Mouse (Mus musculus): ENCODE data around the gene Tmem256. TPM values are rescaled to one million over a fixed set of nuclear protein-coding genes. Genes with fewer than 3 reads are reported as not detected.

Gene Tmem256
- polyA plus RNA-seq, 1 experiment from 2014 or later: 340 TPM

DNA sequence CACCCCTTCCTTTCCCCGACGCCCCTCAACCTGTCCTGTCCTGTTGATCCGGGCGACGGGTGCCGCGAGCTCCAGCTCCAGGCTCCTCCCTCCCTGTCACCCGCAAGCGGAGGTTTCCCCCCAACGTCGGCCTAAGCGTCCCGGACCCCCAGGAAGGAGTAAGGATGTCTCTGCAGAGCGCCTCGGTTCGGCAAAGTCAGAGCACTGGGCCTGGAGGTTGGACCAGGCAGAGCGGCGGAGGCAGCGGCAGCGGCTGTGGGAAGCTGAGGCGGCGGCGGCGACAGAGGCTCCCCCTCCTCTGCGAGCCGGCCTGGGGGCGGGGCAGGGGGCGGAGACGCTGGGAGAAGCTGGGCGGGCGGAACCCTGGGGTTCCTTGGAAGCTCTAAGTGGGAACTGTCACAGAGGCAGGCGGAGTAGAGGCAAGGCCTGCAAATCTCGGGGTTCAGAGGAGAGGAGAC lies 35.6 kb upstream of the Tmem256 start:
- Histone ChIP-seq H3K36me3 (replicated peaks) (no peaks in the 10 kb centered on the region), H3K4me1 (peaks cover 63% of the 10 kb centered on the region), H3K9me3 (no peaks in the 10 kb centered on the region; the same call in 1 of the 2 replicates), H3K27me3 (replicated peaks; ENCODE audit: low read depth, poor library complexity, severe bottlenecking) (peaks cover 98% of the 10 kb centered on the region), H3K27ac (replicated peaks) (peak overlapping the region; percentile 63), H3K4me3 (peak overlapping the region; percentile 67)
- peak; percentile 86 for DNase-seq (ENCODE audit: low spot score)
- under 1% methylated on average over 33 of the region's 33 CpGs for WGBS

DNA sequence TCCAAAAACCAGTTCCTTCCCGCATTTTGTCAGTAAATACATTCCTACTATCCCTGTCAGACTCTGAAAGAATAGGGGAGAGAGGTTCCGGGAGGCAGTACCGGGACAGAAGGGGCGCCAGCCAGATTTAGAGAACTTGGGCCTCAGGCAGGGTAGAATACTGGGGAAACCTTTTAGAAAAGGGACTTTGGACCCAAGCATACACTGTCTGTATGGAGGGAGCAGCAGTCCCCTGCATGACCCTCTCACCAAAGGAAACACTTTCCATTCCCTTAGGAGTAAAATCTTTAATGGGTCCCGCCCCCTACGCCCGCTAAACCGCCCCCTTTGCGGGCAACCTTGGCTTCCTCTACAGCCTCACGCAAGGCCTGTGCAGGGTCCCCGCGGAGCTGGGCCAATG lies 35.0 kb upstream of the Tmem256 start:
- Histone ChIP-seq H3K36me3 (replicated peaks) (no peaks in the 10 kb centered on the region), H3K27me3 (replicated peaks; ENCODE audit: low read depth, poor library complexity, severe bottlenecking) (peaks cover 92% of the 10 kb centered on the region), H3K4me1 (peaks cover 63% of the 10 kb centered on the region), H3K27ac (replicated peaks) (peak overlapping the region; percentile 31), H3K9me3 (no peaks in the 10 kb centered on the region; the same call in 1 of the 2 replicates), H3K4me3 (peak overlapping the region; percentile 67)
- WGBS: 2% methylated on average over 12 of the region's 12 CpGs
- no peak for DNase-seq (ENCODE audit: low spot score)

DNA sequence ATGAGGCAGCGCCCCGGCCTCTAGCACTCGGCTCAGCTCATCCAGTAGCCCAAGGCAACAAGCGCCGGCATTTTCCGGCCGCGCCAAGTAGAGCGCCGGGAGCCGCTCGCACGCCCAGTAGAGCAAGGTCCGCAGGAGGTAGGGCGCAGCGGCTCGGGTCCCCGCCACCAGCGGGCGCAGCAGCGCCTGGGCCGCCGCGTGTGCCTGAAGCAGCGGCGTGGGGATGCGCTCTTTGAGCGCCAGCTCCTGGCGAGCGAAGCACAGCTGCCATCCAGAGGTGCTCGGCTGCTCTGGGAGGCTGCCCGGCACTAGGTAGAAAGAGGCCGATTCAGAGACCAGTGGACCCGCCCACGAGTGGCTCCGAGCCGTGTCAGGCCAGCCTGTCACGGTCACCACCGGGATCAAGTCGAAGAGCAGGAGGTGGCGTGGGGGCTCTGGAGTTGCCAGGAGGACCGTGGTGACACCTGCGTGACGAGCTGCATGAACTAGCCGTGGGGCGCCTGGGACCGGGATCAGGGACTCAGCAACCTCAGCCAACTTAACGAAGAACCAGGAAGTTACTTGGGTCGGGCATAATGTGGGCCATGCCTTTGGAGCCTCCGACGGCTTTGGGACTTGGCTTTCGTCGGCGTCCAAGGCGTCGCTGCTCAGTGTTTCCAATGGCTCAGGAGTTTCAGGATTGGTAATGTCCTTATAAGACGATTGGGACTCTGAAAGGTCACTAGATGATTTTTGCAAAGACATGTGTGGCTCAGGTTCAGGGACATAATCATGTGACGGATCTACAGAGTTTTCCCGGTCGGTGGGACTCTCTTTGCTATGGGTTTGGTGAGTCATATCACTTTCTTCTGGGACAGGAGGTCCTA lies 34.3 kb upstream of the Tmem256 start:
- Histone ChIP-seq H3K4me1 (peaks cover 61% of the 10 kb centered on the region), H3K27ac (replicated peaks) (peak overlapping the region; percentile 31), H3K4me3 (peak overlapping the region; percentile 67), H3K27me3 (replicated peaks; ENCODE audit: low read depth, poor library complexity, severe bottlenecking) (peaks cover 85% of the 10 kb centered on the region), H3K9me3 (no peaks in the 10 kb centered on the region; the same call in 1 of the 2 replicates), H3K36me3 (replicated peaks) (no peaks in the 10 kb centered on the region)
- peak; percentile 84 for DNase-seq (ENCODE audit: low spot score)
- WGBS: 1% methylated on average over 60 of the region's 60 CpGs

DNA sequence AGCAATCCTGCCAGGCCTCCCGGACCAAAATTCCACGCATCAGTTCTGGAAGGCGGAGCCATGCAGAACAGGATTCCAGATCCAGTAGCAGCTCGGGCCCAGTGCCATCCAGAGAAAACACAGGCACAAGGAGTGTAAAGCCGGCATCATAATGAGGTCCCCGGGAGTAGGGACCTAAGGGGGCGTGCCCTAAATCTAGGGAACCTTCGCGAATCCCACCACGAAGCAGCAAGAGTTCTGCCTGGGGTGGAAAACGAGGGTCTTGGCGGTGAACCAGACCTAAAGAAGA lies 33.7 kb upstream of the Tmem256 start:
- H3K27me3 ChIP-seq (replicated peaks; ENCODE audit: low read depth, poor library complexity, severe bottlenecking): peaks cover 79% of the 10 kb centered on the region
- no peak for DNase-seq (ENCODE audit: low spot score)
- H3K9me3 ChIP-seq: no peaks in the 10 kb centered on the region; the same call in 1 of the 2 replicates
- WGBS: 5% methylated on average over 12 of the region's 12 CpGs
- H3K36me3 ChIP-seq (replicated peaks): no peaks in the 10 kb centered on the region
- no peak overlapping the region for H3K27ac ChIP-seq (replicated peaks)
- peak overlapping the region; percentile 67 for H3K4me3 ChIP-seq
- peaks cover 55% of the 10 kb centered on the region for H3K4me1 ChIP-seq

DNA sequence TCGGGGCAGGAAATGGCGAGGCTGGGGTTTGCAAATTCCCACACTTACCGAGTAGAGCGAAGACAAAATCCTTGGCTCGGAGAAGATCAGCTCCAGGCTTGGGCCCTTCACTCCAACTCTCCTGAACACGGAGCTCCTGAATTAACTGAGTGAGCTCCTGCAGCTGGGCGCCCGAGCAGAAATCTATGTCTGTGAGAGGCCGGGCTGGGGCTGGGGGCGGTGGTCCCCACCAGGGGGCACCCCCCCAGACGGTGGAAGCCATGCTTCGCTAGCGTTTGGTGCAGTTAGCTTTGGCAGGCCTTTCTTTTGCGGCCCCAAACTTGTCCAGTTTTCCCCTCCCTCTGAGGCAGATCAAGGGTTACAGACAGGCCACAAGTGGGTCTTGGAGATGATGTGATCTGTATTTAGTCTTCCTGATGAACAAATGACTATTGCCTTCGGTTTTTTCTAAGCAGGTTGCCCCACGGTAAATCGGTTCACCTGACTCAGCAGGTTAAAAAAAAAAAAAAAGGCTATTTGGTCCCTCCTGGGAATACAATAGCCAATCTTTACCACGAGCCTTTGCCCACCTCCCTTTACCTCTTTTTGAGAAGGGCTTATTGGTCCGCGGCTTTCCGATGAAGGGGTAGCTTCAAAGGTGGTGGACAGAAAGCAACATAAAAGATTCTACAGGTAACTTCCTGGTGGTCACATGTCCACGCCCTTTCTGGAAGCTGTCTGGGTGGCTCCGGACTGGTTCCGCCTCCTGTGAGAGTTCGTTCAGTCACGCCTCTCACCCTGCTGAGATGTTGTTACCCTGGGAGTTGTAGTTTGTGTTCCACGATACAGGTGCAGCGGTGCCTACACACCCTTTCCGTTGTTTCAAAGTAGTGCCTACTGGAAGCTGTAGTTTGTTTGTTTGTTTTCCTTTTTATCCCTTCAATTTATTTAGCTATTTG lies 33.1 kb upstream of the Tmem256 start, which contains the start of gene Tmem102:
Tmem102 (minus strand) TSS at position 653 of the 938 bp plus-strand sequence.
- H3K4me1 ChIP-seq: peaks cover 49% of the 10 kb centered on the region
- H3K36me3 ChIP-seq (replicated peaks): no peaks in the 10 kb centered on the region
- H3K27ac ChIP-seq (replicated peaks): no peak within 1 kb of the TSS
- peaks cover 73% of the 10 kb centered on the region for H3K27me3 ChIP-seq (replicated peaks; ENCODE audit: low read depth, poor library complexity, severe bottlenecking)
- peak; percentile 37 for DNase-seq (ENCODE audit: low spot score)
- H3K9me3 ChIP-seq: no peaks in the 10 kb centered on the region; the same call in 1 of the 2 replicates
- 4% methylated on average over 29 of the region's 29 CpGs for WGBS
- H3K4me3 ChIP-seq: peak within 1 kb of the TSS; percentile 67

DNA sequence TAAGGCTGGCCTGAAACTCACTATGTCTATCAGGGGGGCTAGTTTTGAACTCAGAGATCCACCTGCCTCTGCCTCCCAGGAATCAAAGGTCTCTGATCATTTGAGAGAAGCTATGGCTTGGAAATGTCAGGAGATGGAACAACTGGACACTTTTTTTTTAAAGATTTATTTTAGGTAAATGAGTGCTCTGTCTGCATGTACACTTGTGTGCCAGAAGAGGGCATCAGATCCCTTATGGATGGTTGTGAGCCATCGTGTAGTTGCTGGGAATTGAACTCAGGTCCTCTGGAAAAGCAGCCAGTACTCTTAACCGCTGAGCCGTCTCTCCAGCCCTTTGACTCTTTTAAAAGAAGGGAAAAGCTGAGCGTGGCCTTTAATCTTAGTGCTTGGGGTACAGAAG lies 31.9 kb upstream of the Tmem256 start:
- H3K36me3 ChIP-seq (replicated peaks): no peaks in the 10 kb centered on the region
- H3K4me1 ChIP-seq: peaks cover 38% of the 10 kb centered on the region
- no peak for DNase-seq (ENCODE audit: low spot score)
- H3K9me3 ChIP-seq: no peaks in the 10 kb centered on the region; the same call in 1 of the 2 replicates
- H3K27ac ChIP-seq (replicated peaks): no peak overlapping the region
- H3K4me3 ChIP-seq: no peak overlapping the region
- 81% methylated on average over 4 of the region's 4 CpGs for WGBS
- peaks cover 61% of the 10 kb centered on the region for H3K27me3 ChIP-seq (replicated peaks; ENCODE audit: low read depth, poor library complexity, severe bottlenecking)

DNA sequence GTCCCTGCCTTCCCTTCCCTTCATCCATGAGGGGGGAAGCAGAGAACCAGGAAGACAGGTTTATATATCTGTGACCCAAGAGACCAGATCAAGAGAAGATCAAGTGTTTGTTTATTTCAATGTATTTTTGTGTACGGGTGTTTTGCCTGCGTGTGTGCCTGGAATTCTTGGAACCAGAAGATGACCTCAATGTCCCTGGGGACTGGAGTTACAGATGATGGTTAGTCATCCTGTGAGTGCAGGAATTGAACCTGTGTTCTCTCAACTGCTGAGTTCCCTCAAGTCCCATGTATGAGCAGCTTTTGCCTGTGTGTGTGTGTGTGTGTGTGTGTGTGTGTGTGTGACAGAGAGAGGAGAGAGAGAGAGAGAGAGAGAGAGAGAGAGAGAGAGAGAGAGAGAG lies 30.7 kb upstream of the Tmem256 start:
- Histone ChIP-seq H3K9me3 (no peaks in the 10 kb centered on the region; the same call in 1 of the 2 replicates), H3K27me3 (replicated peaks; ENCODE audit: low read depth, poor library complexity, severe bottlenecking) (peaks cover 49% of the 10 kb centered on the region), H3K27ac (replicated peaks) (no peak overlapping the region), H3K4me3 (no peak overlapping the region), H3K36me3 (replicated peaks) (no peaks in the 10 kb centered on the region), H3K4me1 (peaks cover 25% of the 10 kb centered on the region)
- DNase-seq (ENCODE audit: low spot score): no peak
- WGBS: 84% methylated on average over 2 of the region's 2 CpGs

DNA sequence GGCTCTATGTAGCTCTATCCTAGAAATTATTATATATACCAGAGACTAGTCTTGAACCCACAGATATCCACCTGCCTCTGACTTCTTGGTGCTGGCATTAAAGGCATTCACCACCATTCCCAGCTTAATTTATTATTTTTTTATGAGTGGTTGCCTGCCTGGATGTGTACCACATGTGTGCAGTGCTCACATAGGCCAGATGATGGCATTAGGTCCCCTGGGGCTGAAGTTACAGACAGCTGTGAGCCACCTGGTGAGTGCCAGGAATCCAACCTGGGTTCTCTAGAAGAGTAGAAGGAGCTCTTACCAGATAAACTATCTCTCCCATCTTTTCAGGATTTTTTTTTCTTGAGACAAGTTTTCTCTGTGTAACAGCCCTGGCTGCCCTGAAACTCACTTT lies 28.0 kb upstream of the Tmem256 start:
- DNase-seq (ENCODE audit: low spot score): no peak
- H3K27me3 ChIP-seq (replicated peaks; ENCODE audit: low read depth, poor library complexity, severe bottlenecking): peaks cover 22% of the 10 kb centered on the region
- no peaks in the 10 kb centered on the region; the same call in 1 of the 2 replicates for H3K9me3 ChIP-seq

DNA sequence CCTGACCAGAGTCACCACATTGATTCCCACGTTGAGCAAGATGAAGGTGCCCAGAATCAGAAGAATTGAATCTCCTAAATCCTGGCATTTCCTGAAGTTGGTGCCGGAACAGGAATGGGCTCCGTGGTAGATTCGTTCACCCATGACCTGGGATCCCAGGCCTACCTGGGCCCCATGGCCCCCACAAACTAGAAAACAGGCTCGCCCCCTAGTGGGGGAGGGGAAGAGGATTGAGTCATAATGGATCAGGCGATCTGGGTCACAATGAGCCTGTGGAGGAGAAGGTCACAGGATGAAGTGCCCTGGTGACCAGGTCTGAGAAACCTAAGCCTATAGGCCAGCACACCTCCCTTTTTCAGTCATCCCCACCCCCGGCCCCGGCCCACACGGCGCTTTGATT lies 23.2 kb upstream of the Tmem256 start, which contains the start of gene Gm39566:
Gm39566 (minus strand) TSS at position 144 of the 400 bp plus-strand sequence.
- Histone ChIP-seq H3K4me3 (no peak within 1 kb of the TSS), H3K4me1 (no peaks in the 10 kb centered on the region), H3K27ac (replicated peaks) (no peak within 1 kb of the TSS), H3K9me3 (peaks cover 15% of the 10 kb centered on the region; the same call in 1 of the 2 replicates), H3K36me3 (replicated peaks) (no peaks in the 10 kb centered on the region), H3K27me3 (replicated peaks; ENCODE audit: low read depth, poor library complexity, severe bottlenecking) (no peaks in the 10 kb centered on the region; the same call in 1 of the 2 replicates)
- no peak for DNase-seq (ENCODE audit: low spot score)
- WGBS: 62% methylated on average over 10 of the region's 10 CpGs

More for the DNA sequence above, 28.0 kb upstream of the Tmem256 start:
- no peaks in the 10 kb centered on the region for H3K36me3 ChIP-seq (replicated peaks)
- H3K4me1 ChIP-seq: no peaks in the 10 kb centered on the region
- H3K27ac ChIP-seq (replicated peaks): no peak overlapping the region
- no peak overlapping the region for H3K4me3 ChIP-seq

DNA sequence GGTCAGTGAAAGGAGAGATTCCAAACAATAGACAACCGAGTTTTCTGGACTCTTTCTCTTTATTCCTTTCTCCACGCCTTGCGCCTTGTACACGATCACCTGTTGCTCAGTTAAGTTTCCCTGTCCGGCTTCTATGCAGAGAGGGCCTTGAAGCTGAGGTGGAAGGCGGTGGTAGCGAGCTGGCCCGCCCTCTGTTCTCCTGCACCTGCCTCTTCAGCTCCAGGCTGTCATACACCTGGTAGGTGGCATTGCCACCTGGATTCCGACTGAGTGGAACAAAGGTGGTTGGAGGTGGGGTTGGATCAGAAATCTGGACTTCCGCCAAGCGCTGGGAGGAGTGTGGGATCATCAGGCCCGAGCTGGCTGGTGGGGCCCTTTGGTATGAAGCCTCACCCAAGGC lies 21.8 kb upstream of the Tmem256 start:
- Histone ChIP-seq H3K36me3 (replicated peaks) (no peaks in the 10 kb centered on the region), H3K4me3 (no peak overlapping the region), H3K27ac (replicated peaks) (no peak overlapping the region), H3K27me3 (replicated peaks; ENCODE audit: low read depth, poor library complexity, severe bottlenecking) (no peaks in the 10 kb centered on the region; the same call in 1 of the 2 replicates), H3K9me3 (peaks cover 15% of the 10 kb centered on the region; the same call in 1 of the 2 replicates), H3K4me1 (no peaks in the 10 kb centered on the region)
- no peak for DNase-seq (ENCODE audit: low spot score)
- WGBS: 92% methylated on average over 12 of the region's 12 CpGs

DNA sequence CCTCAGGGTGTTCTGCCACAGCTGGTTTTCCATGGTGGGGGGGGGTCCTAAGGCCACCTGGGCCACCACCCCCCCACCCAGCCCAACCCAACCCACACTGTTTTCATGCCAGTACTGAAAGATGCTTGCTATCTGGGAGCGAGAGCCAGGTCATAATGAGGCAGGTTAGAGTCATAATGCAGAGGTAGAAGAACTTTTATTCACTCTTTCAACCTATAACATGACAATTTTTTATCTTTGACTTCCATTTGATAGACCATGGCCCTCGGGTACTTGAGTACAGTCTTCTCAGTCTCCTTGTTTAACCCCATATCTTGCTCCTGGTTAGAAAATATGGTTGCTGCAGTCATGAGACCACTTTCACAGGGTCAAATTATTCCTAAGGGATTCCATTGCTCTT lies 19.9 kb upstream of the Tmem256 start, which contains the start of gene Spem2:
Spem2 (minus strand) TSS at position 101 of the 400 bp plus-strand sequence.
- H3K36me3 ChIP-seq (replicated peaks): no peaks in the 10 kb centered on the region
- no peak within 1 kb of the TSS for H3K4me3 ChIP-seq
- H3K27me3 ChIP-seq (replicated peaks; ENCODE audit: low read depth, poor library complexity, severe bottlenecking): no peaks in the 10 kb centered on the region; the same call in 1 of the 2 replicates
- no peaks in the 10 kb centered on the region for H3K4me1 ChIP-seq
- H3K9me3 ChIP-seq: peaks cover 15% of the 10 kb centered on the region; the same call in 1 of the 2 replicates
- no peak within 1 kb of the TSS for H3K27ac ChIP-seq (replicated peaks)
- no peak for DNase-seq (ENCODE audit: low spot score)
- WGBS: 80% methylated on average over 2 of the region's 2 CpGs

DNA sequence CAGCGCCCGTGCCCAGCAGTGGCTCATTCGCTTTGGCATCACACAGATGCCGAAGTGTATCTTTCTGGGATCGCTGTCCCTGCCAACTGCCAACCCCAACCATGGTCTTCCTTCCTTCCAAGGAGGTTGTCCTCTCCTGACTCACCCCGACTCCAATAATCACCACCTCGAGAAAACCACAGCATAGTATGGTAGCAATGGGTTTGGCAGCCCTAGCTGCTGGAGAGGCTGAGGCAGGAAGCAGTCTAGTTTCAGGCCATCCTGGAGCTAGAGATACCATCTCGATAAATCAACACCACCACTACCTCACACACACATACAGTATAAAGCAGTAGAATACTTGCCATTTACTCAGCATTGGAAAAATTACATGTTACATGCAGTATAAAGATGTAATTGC lies 19.4 kb upstream of the Tmem256 start:
- 91% methylated on average over 8 of the region's 8 CpGs for WGBS

More for the DNA sequence above, 19.4 kb upstream of the Tmem256 start:
- Histone ChIP-seq H3K36me3 (replicated peaks) (peaks cover under 1% of the 10 kb centered on the region), H3K4me3 (no peak overlapping the region), H3K9me3 (peaks cover 15% of the 10 kb centered on the region; the same call in 1 of the 2 replicates), H3K27me3 (replicated peaks; ENCODE audit: low read depth, poor library complexity, severe bottlenecking) (no peaks in the 10 kb centered on the region; the same call in 1 of the 2 replicates), H3K4me1 (peaks cover 4% of the 10 kb centered on the region; the same call in 1 of the 2 replicates), H3K27ac (replicated peaks) (no peak overlapping the region)
- no peak for DNase-seq (ENCODE audit: low spot score)
